In the genomic region with DNA sequence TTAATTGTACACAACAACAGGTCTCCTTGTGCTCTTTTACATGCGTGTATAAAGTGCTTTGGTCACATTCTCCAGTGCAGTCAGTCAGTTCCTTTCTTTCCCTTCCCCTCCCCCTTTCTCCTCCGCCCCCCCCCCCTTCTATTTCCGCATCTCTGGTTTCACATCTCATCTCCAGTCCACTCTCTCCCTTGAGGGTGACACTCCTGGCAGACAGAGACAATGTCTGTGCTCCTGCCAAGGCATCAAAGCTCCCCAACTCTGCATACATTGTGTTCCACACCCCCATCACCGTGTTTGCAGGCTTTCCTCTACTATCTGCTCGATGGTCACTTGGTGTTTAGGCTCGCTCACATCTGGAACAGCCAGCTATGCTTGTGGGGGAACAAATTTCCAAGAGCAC, we compare ENCODE assay signal across 19 mouse cellular contexts.
A peak's percentile ranks its signal among the peaks of the same experiment; 100 is the strongest.
DNase-seq lines count a peak whose midpoint lies in the region; ATAC-seq and TF ChIP-seq lines count a peak whose summit lies in the region.
"Had no signal": no experiment of that assay in that cellular context is flagged by ENCODE, and none has a peak within 500 bp of the region (broad histone marks: within the 10 kb centered on the region; RNA-seq: fewer than 3 reads in every experiment).

No protein-coding gene starts in this region.

- dilution Hi-C loops in CH12.LX (cut with MboI; ENCODE audit: extremely low pct_ligation_motif_present, extremely low pct_unique_long_range_greater_than_20kb, low sequenced_read_pairs): no loop called here

- H3K79me2 ChIP-seq in liver, adult 2 months (ENCODE audit: control insufficient read depth, insufficient read depth, low read length): no peaks in the 10 kb centered on the region
- no peaks in the 10 kb centered on the region for H3K79me2 ChIP-seq in CH12.LX (replicated peaks; ENCODE audit: control insufficient read depth, extremely low read depth, insufficient read depth, poor library complexity, severe bottlenecking)
- H3K79me2 ChIP-seq in macrophage (ENCODE audit: inconsistent target): peaks cover 8% of the 10 kb centered on the region; the same call in 1 of the 2 replicates

- H3K9me3 ChIP-seq in CH12.LX (replicated peaks; ENCODE audit: low read length): peaks cover 3% of the 10 kb centered on the region
- H3K9me3 ChIP-seq in midbrain, embryonic 15.5 days: no peaks in the 10 kb centered on the region
- H3K9me3 ChIP-seq: embryonic facial prominence, embryonic 13.5 days; hindbrain, embryonic 12.5 days; intestine, embryonic 15.5 days; limb, embryonic 13.5 days; neural tube, embryonic 13.5 days had no signal

- WGBS in liver, adult 2 months: 85% methylated on average over 6 of the region's 6 CpGs
- WGBS in macrophage (ENCODE audit: missing documents): 39% methylated on average over 4 of the region's 6 CpGs
- WGBS in midbrain, embryonic 15.5 days: 72% methylated on average over 6 of the region's 6 CpGs

- in situ Hi-C loops in CH12.LX (cut with MboI; ENCODE audit: low pct_ligation_motif_present, low pct_unique_long_range_greater_than_20kb, low sequenced_read_pairs): no loop called here

- peak overlapping the region; percentile 78 for H3K27ac ChIP-seq in liver, adult 2 months (replicated peaks; ENCODE audit: insufficient read depth, low read depth, low read length)
- H3K27ac ChIP-seq in CH12.LX (ENCODE audit: insufficient read depth, low read depth) (no peak overlapping the region), macrophage (peak overlapping the region; percentile 99)
- H3K27ac ChIP-seq in midbrain, embryonic 15.5 days: no peak overlapping the region
- H3K27ac ChIP-seq: embryonic facial prominence, embryonic 13.5 days; hindbrain, embryonic 12.5 days; intestine, embryonic 15.5 days; limb, embryonic 13.5 days had no signal

- TF ChIP-seq RAD21 in CH12.LX (IDR thresholded peaks at IDR 0.05; ENCODE audit: low read depth, low read length): no peak

- H3K27me3 ChIP-seq in liver, adult 2 months (ENCODE audit: control insufficient read depth, insufficient read depth, low read length): no peaks in the 10 kb centered on the region
- H3K27me3 ChIP-seq in CH12.LX (replicated peaks): no peaks in the 10 kb centered on the region
- H3K27me3 ChIP-seq in midbrain, embryonic 15.5 days (replicated peaks): no peaks in the 10 kb centered on the region
- H3K27me3 ChIP-seq: embryonic facial prominence, embryonic 13.5 days; hindbrain, embryonic 12.5 days; intestine, embryonic 15.5 days; limb, embryonic 13.5 days; megakaryocyte, embryonic 14.5 days; neural tube, embryonic 13.5 days; Patski had no signal

- TF ChIP-seq EP300 in CH12.LX (IDR thresholded peaks at IDR 0.05; ENCODE audit: low read length): no peak

- no peak for TF ChIP-seq POLR2A in liver, adult 2 months (IDR thresholded peaks at IDR 0.05; ENCODE audit: extremely low read depth, insufficient read depth, low read length)
- no peak for TF ChIP-seq POLR2A in CH12.LX (IDR thresholded peaks at IDR 0.05; ENCODE audit: low read depth, low read length)

- H3K36me3 ChIP-seq in liver, adult 2 months (ENCODE audit: control insufficient read depth, insufficient read depth, low read length): no peaks in the 10 kb centered on the region
- H3K36me3 ChIP-seq in CH12.LX (replicated peaks in 1 of 2; ENCODE audit: control insufficient read depth in 1 of 2, insufficient read depth in 1 of 2, low read length in 1 of 2) (no peaks in the 10 kb centered on the region), macrophage (ENCODE audit: inconsistent target) (no peaks in the 10 kb centered on the region)
- no peaks in the 10 kb centered on the region for H3K36me3 ChIP-seq in midbrain, embryonic 15.5 days (replicated peaks)
- H3K36me3 ChIP-seq: embryonic facial prominence, embryonic 13.5 days; hindbrain, embryonic 12.5 days; intestine, embryonic 15.5 days; limb, embryonic 13.5 days; neural tube, embryonic 13.5 days had no signal

- no peak for ATAC-seq in midbrain, embryonic 15.5 days (replicated peaks)
- ATAC-seq: intestine, embryonic 15.5 days; Patski had no signal

- H3K4me3 ChIP-seq in liver, adult 2 months (ENCODE audit: insufficient read depth, low read depth, low read length): no peak overlapping the region
- H3K4me3 ChIP-seq in CH12.LX (replicated peaks in 1 of 3; ENCODE audit: low read depth in 2 of 3, low read length in 2 of 3, poor library complexity in 1 of 3) (no peak overlapping the region), macrophage (ENCODE audit: inconsistent target) (no peak overlapping the region)
- H3K4me3 ChIP-seq in midbrain, embryonic 15.5 days: no peak overlapping the region
- H3K4me3 ChIP-seq: embryonic facial prominence, embryonic 13.5 days; hindbrain, embryonic 12.5 days; intestine, embryonic 15.5 days; limb, embryonic 13.5 days; megakaryocyte, embryonic 14.5 days; neural tube, embryonic 13.5 days had no signal

- no peak for TF ChIP-seq CTCF in liver, adult 2 months (IDR thresholded peaks at IDR 0.05; ENCODE audit: low read depth, low read length)
- no peak for TF ChIP-seq CTCF in CH12.LX (conservative IDR thresholded peaks at IDR 0.05 in 1 of 2, IDR thresholded peaks at IDR 0.05 in 1 of 2; ENCODE audit: low read depth in 2 of 2, low read length in 2 of 2)

- no peak overlapping the region for H3K9ac ChIP-seq in liver, adult 2 months (ENCODE audit: low read depth, low read length)
- no peak overlapping the region for H3K9ac ChIP-seq in CH12.LX (ENCODE audit: insufficient read depth, low read depth)
- no peak overlapping the region for H3K9ac ChIP-seq in midbrain, embryonic 15.5 days
- H3K9ac ChIP-seq: embryonic facial prominence, embryonic 13.5 days; hindbrain, embryonic 12.5 days; intestine, embryonic 15.5 days; limb, embryonic 13.5 days; neural tube, embryonic 13.5 days had no signal

- peak; percentile 89 for DNase-seq in heart, adult 11 months
- no peak for DNase-seq in heart, postnatal 4 days
- peak; percentile 16 for DNase-seq in liver, adult 2 months (ENCODE audit: extremely low read depth, low read depth, low spot score)
- DNase-seq in liver: no peak
- no peak for DNase-seq in CH12.LX (ENCODE audit: extremely low read depth)
- no peak for DNase-seq in cerebellum, postnatal 4 days (ENCODE audit: low spot score in 2 of 2)
- DNase-seq: cerebellum, adult 11-12 months; cerebellum, postnatal 36 days; gastrocnemius, postnatal 14 days; thymus, postnatal 4 days had no signal

- H3K4me1 ChIP-seq in liver, adult 2 months (ENCODE audit: control insufficient read depth, insufficient read depth, low read length): peaks cover 19% of the 10 kb centered on the region
- peaks cover 6 to 17% of the 10 kb centered on the region in 2 experiments for H3K4me1 ChIP-seq in CH12.LX (ENCODE audit: control insufficient read depth in 1 of 2, insufficient read depth in 2 of 2)
- H3K4me1 ChIP-seq in midbrain, embryonic 15.5 days: no peaks in the 10 kb centered on the region

- peak overlapping the region; percentile 34; the same call in 1 of the 2 replicates for H3K4me2 ChIP-seq in CH12.LX (ENCODE audit: insufficient read depth, low read depth, poor library complexity, severe bottlenecking)
- no peak overlapping the region for H3K4me2 ChIP-seq in midbrain, embryonic 15.5 days
- H3K4me2 ChIP-seq: embryonic facial prominence, embryonic 13.5 days; hindbrain, embryonic 12.5 days; intestine, embryonic 15.5 days; limb, embryonic 13.5 days; neural tube, embryonic 13.5 days had no signal

TF ChIP-seq in CH12.LX, 34 proteins besides CTCF, POLR2A, EP300 and RAD21:
- TF ChIP-seq KAT2A (IDR thresholded peaks at IDR 0.05; ENCODE audit: insufficient replicate concordance, low read length): no peak
- no peak for TF ChIP-seq MAFK (IDR thresholded peaks at IDR 0.05; ENCODE audit: insufficient replicate concordance, low read length)
- TF ChIP-seq USF2 (conservative IDR thresholded peaks at IDR 0.05; ENCODE audit: low read depth, low read length): no peak
- TF ChIP-seq BHLHE40 (IDR thresholded peaks at IDR 0.05; ENCODE audit: low read depth, low read length): no peak
- TF ChIP-seq USF1 (IDR thresholded peaks at IDR 0.05; ENCODE audit: low read depth, low read length): no peak
- no peak for TF ChIP-seq GABPA (IDR thresholded peaks at IDR 0.05; ENCODE audit: insufficient replicate concordance, low read depth, low read length)
- TF ChIP-seq HCFC1 (IDR thresholded peaks at IDR 0.05; ENCODE audit: low read depth, low read length): no peak
- 0 out of 2 replicates have a peak, but pooled peaks have one; percentile 27 for TF ChIP-seq CHD2 (IDR thresholded peaks at IDR 0.05; ENCODE audit: low read length)
- TF ChIP-seq NRF1 (IDR thresholded peaks at IDR 0.05; ENCODE audit: low read depth, low read length): no peak

Comparison
In these comparisons a context has a peak if more than half of its experiments do, and no peak if none do; other contexts are left out.
1. DNase-seq: peak in heart, adult 11 months (single experiment) and liver, adult 2 months (single experiment); none in heart, postnatal 4 days (single experiment), liver (single experiment), CH12.LX (single experiment) and cerebellum, postnatal 4 days (0 of 2).
2. H3K27ac ChIP-seq: peak in liver, adult 2 months (single experiment) and macrophage (single experiment); none in CH12.LX (single experiment) and midbrain, embryonic 15.5 days (single experiment).